16 mouse cellular contexts compared by ENCODE assay signal in the genomic region with DNA sequence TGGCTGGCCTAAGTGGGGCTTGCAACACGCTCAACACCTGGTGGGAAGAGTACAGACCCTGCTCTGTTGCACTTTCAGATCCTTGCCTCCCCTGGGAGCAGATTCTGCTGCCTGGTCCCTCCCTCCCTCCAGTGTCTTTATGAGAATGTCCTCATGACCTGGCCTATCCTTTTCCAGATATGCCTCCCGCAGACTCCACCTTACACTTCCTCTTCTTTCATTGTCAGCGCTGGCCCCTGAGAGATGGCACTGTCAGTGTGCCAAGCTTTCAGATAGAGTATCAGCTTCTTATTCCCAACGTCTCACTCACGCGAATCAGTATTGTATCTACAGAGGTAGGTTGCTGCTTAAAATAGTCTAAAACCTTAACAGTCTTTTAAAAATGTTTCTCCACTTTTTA.
DNase-seq lines count a peak whose midpoint lies in the region; ATAC-seq and TF ChIP-seq lines count a peak whose summit lies in the region.
"Had no signal": no experiment of that assay in that cellular context is flagged by ENCODE, and none has a peak within 500 bp of the region (broad histone marks: within the 10 kb centered on the region; RNA-seq: fewer than 3 reads in every experiment).

No protein-coding gene starts in this region.

- H3K9ac ChIP-seq in hindbrain, embryonic 15.5 days: no peak overlapping the region
- no peak overlapping the region for H3K9ac ChIP-seq in hindbrain, embryonic 16.5 days (ENCODE audit: low read depth, low read length)
- H3K9ac ChIP-seq: embryonic facial prominence, embryonic 13.5 days; heart, embryonic 13.5 days; hindbrain, embryonic 14.5 days; limb, embryonic 12.5 days; liver, embryonic 13.5 days had no signal

- H3K27me3 ChIP-seq in hindbrain, embryonic 15.5 days: no peaks in the 10 kb centered on the region
- H3K27me3 ChIP-seq in hindbrain, embryonic 16.5 days (replicated peaks; ENCODE audit: control insufficient read depth, insufficient read depth, low read length): no peaks in the 10 kb centered on the region
- H3K27me3 ChIP-seq: embryonic facial prominence, embryonic 13.5 days; heart, embryonic 13.5 days; limb, embryonic 12.5 days; liver, embryonic 13.5 days had no signal

- ATAC-seq in hindbrain, embryonic 15.5 days (ENCODE audit: low FRiP score, low read depth): no peak
- ATAC-seq in hindbrain, embryonic 16.5 days: no peak
- peak; percentile 27; the same call in 1 of the 2 replicates for ATAC-seq in granulocyte monocyte progenitor cell, adult 5-6 weeks (replicated peaks; ENCODE audit: poor library complexity, severe bottlenecking)
- peak; percentile 35; the same call in 1 of the 2 replicates for ATAC-seq in monocyte, adult 5-6 weeks (replicated peaks; ENCODE audit: insufficient number of reproducible peaks, low FRiP score, low TSS enrichment, poor library complexity, severe bottlenecking)
- ATAC-seq: intestine, embryonic 16.5 days had no signal

- TF ChIP-seq CTCF in left cerebral cortex, adult 2 months (IDR thresholded peaks at IDR 0.05): no peak

- no peak for DNase-seq in left cerebral cortex, adult 2 months (ENCODE audit: extremely low spot score in 1 of 2, low spot score in 2 of 2)
- DNase-seq in left cerebral cortex, postnatal 36 days (ENCODE audit: low spot score in 2 of 2): no peak
- no peak for DNase-seq in retina, postnatal 1 day
- DNase-seq: B cell, adult 2 months; cerebellum, adult 9-11 months; liver, embryonic 13.5 days; thymus, adult 2 months had no signal

- no peaks in the 10 kb centered on the region for H3K36me3 ChIP-seq in hindbrain, embryonic 15.5 days
- no peaks in the 10 kb centered on the region for H3K36me3 ChIP-seq in hindbrain, embryonic 16.5 days (ENCODE audit: control insufficient read depth, insufficient read depth, low read length)
- H3K36me3 ChIP-seq: embryonic facial prominence, embryonic 13.5 days; heart, embryonic 13.5 days; liver, embryonic 13.5 days had no signal

- H3K4me2 ChIP-seq in hindbrain, embryonic 15.5 days: no peak overlapping the region
- no peak overlapping the region for H3K4me2 ChIP-seq in hindbrain, embryonic 16.5 days (ENCODE audit: low read length)
- H3K4me2 ChIP-seq: embryonic facial prominence, embryonic 13.5 days; heart, embryonic 13.5 days; hindbrain, embryonic 14.5 days; limb, embryonic 12.5 days; liver, embryonic 13.5 days had no signal

- no peaks in the 10 kb centered on the region for H3K9me3 ChIP-seq in hindbrain, embryonic 15.5 days
- no peaks in the 10 kb centered on the region for H3K9me3 ChIP-seq in hindbrain, embryonic 16.5 days (ENCODE audit: control insufficient read depth, low read length)
- H3K9me3 ChIP-seq: embryonic facial prominence, embryonic 13.5 days; heart, embryonic 13.5 days; limb, embryonic 12.5 days; liver, embryonic 13.5 days had no signal

- WGBS in hindbrain, embryonic 15.5 days: 85% methylated on average over 6 of the region's 6 CpGs
- WGBS in hindbrain, embryonic 16.5 days: 80% methylated on average over 6 of the region's 6 CpGs

- H3K27ac ChIP-seq in hindbrain, embryonic 15.5 days (replicated peaks): 0 out of 2 replicates have a peak overlapping the region, but pooled peaks have one; percentile 15
- no peak overlapping the region for H3K27ac ChIP-seq in hindbrain, embryonic 16.5 days (ENCODE audit: low read depth, low read length)
- peak overlapping the region; percentile 62 for H3K27ac ChIP-seq in left cerebral cortex, adult 2 months
- H3K27ac ChIP-seq: embryonic facial prominence, embryonic 13.5 days; heart, embryonic 13.5 days; limb, embryonic 12.5 days; liver, embryonic 13.5 days had no signal

- intact Hi-C loops in left cerebral cortex, adult 2 months (cut with DNase I): loop anchor here (5.0 kb wide), 1 partner anchor 129 kb away; a partner anchor contains a TSS
- intact Hi-C loops in left cerebral cortex, postnatal 36 days (cut with DNase I): no loop called here

- peaks cover 15% of the 10 kb centered on the region for H3K4me1 ChIP-seq in hindbrain, embryonic 15.5 days (replicated peaks)
- H3K4me1 ChIP-seq in hindbrain, embryonic 16.5 days (ENCODE audit: control insufficient read depth, insufficient read depth, low read depth, low read length): peaks cover 10% of the 10 kb centered on the region

- no peak overlapping the region for H3K4me3 ChIP-seq in hindbrain, embryonic 15.5 days
- H3K4me3 ChIP-seq in hindbrain, embryonic 16.5 days (ENCODE audit: low read length): no peak overlapping the region
- H3K4me3 ChIP-seq in left cerebral cortex, adult 2 months: no peak overlapping the region
- H3K4me3 ChIP-seq: embryonic facial prominence, embryonic 13.5 days; heart, embryonic 13.5 days; limb, embryonic 12.5 days; liver, embryonic 13.5 days had no signal

Comparison
In these comparisons a context has a peak if more than half of its experiments do, and no peak if none do; other contexts are left out.
1. ATAC-seq: peak in granulocyte monocyte progenitor cell, adult 5-6 weeks (single experiment) and monocyte, adult 5-6 weeks (single experiment); none in hindbrain, embryonic 15.5 days (single experiment) and hindbrain, embryonic 16.5 days (single experiment).